Mouse (Mus musculus): ENCODE results near the gene Mapk3. TPM values are rescaled to one million over a fixed set of nuclear protein-coding genes. Genes with fewer than 3 reads are reported as not detected.

Gene Mapk3
- polyA plus RNA-seq, 1 experiment from 2014 or later, result 232 TPM

Other genes with a start within 250 kb of the Mapk3 start
- gene Eif3c, start 193.2 kb upstream of the Mapk3 start, polyA plus RNA-seq (2018), result 124 to 206 TPM (median 173 TPM) in 3 replicates
- 51.3 to 183 TPM (median 99.8 TPM) in 3 replicates for gene Apobr, start 174.7 kb upstream of the Mapk3 start, polyA plus RNA-seq (2018)
- 81.0 to 165 TPM (median 104 TPM) in 3 replicates for gene Cln3, start 173.8 kb upstream of the Mapk3 start, polyA plus RNA-seq (2018)
- gene Il27, start 164.7 kb upstream of the Mapk3 start, polyA plus RNA-seq (2018), result 1.1 to 2.6 TPM (median 1.2 TPM) in 3 replicates
- gene Nupr1, start 128.7 kb upstream of the Mapk3 start, polyA plus RNA-seq (2018), result 14.9 to 47.0 TPM (median 32.4 TPM) in 3 replicates
- gene Sgf29, start 110.3 kb upstream of the Mapk3 start, polyA plus RNA-seq (2018), result 12.5 to 21.7 TPM (median 17.0 TPM) in 3 replicates
- 1.7 to 8.8 TPM (median 7.5 TPM) in 3 replicates for gene Sult1a1, start 83.2 kb upstream of the Mapk3 start, polyA plus RNA-seq (2018)
- 39.1 to 134 TPM (median 42.4 TPM) in 3 replicates for gene Bola2, start 64.2 kb upstream of the Mapk3 start, polyA plus RNA-seq (2018)
- gene Slx1b, start 63.8 kb upstream of the Mapk3 start, polyA plus RNA-seq (2018), result 4.2 to 7.9 TPM (median 4.8 TPM) in 3 replicates
- gene Coro1a, start 51.8 kb upstream of the Mapk3 start, polyA plus RNA-seq (2018), result 69.4 to 223 TPM (median 209 TPM) in 3 replicates
- 1.9 to 3.3 TPM (median 2.6 TPM) in 3 replicates for gene Gdpd3, start 6.7 kb downstream of the Mapk3 start, polyA plus RNA-seq (2018)
- gene Ypel3, start 17.4 kb downstream of the Mapk3 start, polyA plus RNA-seq (2018), result 40.6 to 227 TPM (median 90.3 TPM) in 3 replicates
- 0.19 to 0.25 TPM in 2 of 3 replicates, not detected in the other for gene Tbx6, start 21.9 kb downstream of the Mapk3 start, polyA plus RNA-seq (2018)
- gene Ppp4c, start 32.9 kb downstream of the Mapk3 start, polyA plus RNA-seq (2018), result 62.0 to 139 TPM (median 129 TPM) in 3 replicates
- 0.17 to 0.25 TPM in 2 of 3 replicates, not detected in the other for gene Fam57b, start 38.1 kb downstream of the Mapk3 start, polyA plus RNA-seq (2018)
- gene 4930451I11Rik, start 72.0 kb downstream of the Mapk3 start, polyA plus RNA-seq (2018), result not detected in 3 replicates
- 0.10 TPM in 1 of 3 replicates, not detected in the others for gene Doc2a, start 87.8 kb downstream of the Mapk3 start, polyA plus RNA-seq (2018)
- gene Hirip3, start 102.4 kb downstream of the Mapk3 start, polyA plus RNA-seq (2018), result 3.9 to 23.5 TPM (median 19.4 TPM) in 3 replicates
- 34.7 to 59.9 TPM (median 57.7 TPM) in 3 replicates for gene Ino80e, start 102.8 kb downstream of the Mapk3 start, polyA plus RNA-seq (2018)
- 24.1 to 40.9 TPM (median 31.3 TPM) in 3 replicates for gene Taok2, start 125.1 kb downstream of the Mapk3 start, polyA plus RNA-seq (2018)
- 36.1 to 105 TPM (median 98.7 TPM) in 3 replicates for gene Tmem219, start 163.3 kb downstream of the Mapk3 start, polyA plus RNA-seq (2018)
- 15.3 to 21.9 TPM (median 16.2 TPM) in 3 replicates for gene Kctd13, start 169.3 kb downstream of the Mapk3 start, polyA plus RNA-seq (2018)
- gene Asphd1, start 190.0 kb downstream of the Mapk3 start, polyA plus RNA-seq (2018), result not detected in 3 replicates
- 0.33 to 1.4 TPM (median 1.1 TPM) in 3 replicates for gene Sez6l2, start 191.0 kb downstream of the Mapk3 start, polyA plus RNA-seq (2018)
- 71.8 to 111 TPM (median 94.8 TPM) in 3 replicates for gene Cdipt, start 216.3 kb downstream of the Mapk3 start, polyA plus RNA-seq (2018)
- 1.3 to 3.9 TPM (median 1.7 TPM) in 3 replicates for gene Cdiptos, start 216.5 kb downstream of the Mapk3 start, polyA plus RNA-seq (2018)